Mouse (Mus musculus) layer of hippocampus, adult 9-10 months (tissue): ENCODE results near the gene Abhd11.
"Not testable (repeated sequence)": the region's sequence is repeated elsewhere in the genome, so short reads cannot be mapped to it uniquely, and the experiment has no call there.

ENCODE experiments used
- DNase-seq: peaks from one replicate; pipeline ENCODE4 v3.0.0; 2022; ENCODE audit warnings: low spot score

Gene Abhd11

DNA sequence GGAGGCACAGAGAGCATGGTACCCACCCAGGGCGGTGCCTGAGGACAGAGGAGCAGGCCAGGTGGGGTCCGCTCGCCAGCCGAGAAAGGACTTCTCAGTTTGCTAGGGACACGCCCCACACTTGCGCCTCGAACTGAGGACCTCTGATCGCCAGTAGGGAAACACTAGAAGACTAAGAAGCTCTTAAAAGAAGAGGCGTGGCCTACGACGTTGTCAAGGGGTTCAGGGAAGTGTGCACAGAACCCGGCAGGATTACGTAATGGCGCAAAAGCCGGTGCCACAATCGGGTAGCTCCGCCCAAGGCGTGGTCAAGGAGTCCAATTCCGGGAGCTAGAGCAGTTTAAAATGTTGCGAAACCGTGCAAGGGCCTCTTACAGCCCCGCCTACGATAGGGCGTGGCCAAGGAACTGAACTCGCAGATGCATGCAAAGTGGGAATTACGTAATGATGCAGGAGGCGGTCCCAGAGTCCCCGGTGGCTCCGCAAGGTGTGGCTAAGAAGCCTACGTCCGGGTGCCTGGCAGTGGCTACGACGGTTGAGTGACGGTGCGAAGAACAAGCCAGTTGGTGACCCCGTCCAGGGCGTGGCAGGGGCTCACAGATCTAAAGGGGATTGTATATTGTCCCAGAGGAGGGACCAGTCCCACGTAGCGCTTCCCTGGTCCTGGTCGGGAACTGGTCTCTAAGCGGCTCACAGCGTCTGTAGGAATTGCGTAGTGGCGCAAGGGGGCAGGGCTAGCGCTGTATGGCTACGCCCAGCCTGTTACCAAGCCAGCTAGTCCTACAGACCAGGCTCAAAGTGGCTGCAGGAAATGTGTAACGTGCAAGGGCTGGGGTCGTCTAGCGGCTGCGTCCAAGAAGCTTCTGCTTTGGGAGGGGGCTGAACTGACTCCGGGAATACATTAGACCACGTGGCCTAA lies at the start of gene Abhd11:
Abhd11 (plus strand) TSS at position 482 of the 919 bp plus-strand sequence.
- peak; percentile 96 for DNase-seq

DNA sequence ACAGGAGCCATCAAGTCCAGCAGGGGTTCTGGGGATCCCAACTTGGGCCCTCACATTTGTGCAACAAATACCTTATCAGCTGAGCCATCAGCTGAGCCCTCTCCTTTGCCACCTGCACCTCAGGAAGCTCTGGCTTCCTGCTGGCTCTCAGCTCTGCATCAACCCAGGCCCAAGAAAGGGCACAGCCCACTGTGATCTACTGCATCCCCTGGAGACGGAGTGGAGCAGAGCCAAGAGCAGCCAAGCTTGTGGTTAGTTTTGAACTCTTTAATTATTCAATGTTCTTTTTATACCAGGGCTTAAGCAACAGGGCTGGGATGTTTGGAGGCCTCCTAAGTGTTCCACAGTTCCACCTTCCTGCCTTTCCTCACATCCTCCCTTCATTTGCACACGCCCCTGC lies 48.5 kb upstream of the Abhd11 start:
- DNase-seq: no peak

DNA sequence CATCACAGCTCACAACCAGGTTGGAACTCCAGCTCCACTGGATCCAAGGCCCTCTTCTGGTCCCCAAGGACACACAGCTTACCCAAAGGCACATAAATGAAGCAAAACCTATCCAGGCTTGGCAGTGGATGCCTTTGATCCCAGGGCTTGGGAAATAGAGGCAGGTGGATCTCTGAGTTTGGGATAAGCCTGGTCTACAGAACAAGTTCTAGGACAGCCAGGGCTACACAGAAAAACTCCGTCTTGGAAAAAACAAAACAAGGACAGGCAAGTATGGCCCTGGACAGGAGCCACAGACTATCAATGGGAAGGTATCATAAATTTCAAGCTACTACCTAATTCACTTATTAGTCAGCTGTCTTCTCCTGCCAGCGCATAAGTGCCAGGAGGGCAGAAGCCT lies 47.4 kb upstream of the Abhd11 start:
- no peak for DNase-seq

DNA sequence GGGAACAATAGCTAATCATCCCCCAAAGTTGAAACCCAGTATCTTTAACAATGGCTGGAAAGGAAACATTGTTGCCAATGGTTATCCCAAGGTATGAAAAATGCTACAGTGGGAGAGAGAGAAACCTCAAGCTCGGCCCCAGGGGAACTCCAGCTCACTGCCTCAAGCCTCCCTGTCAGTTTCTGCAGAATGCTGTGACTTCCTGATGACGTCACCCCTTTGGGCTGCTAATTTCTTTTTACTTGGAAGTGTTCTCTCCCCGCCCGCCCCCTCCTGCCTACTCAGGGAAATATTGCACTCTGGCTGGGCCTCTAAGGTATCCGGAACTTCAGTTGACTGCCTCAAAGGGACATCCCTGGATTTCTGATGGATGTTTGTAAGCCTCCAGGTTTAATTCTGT lies 45.4 kb upstream of the Abhd11 start:
- DNase-seq: no peak

DNA sequence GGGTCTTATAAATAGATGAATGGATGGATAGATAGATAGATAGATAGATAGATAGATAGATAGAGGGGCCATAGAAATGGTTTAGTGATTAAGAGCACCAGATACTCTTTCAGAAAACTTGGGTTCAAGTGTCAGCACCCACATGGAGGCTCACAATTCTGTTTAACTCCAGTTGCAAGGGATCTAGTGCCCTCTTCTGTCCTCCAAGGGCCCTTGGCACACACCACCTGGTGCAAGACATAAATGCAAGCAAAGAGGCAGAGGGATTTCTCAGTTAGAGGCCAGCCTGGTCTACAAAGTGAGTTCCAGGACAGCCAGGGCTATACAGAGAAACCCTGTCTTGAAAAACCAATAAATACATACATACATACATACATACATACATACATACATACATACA lies 44.3 kb upstream of the Abhd11 start:
- DNase-seq: not testable (repeated sequence)

DNA sequence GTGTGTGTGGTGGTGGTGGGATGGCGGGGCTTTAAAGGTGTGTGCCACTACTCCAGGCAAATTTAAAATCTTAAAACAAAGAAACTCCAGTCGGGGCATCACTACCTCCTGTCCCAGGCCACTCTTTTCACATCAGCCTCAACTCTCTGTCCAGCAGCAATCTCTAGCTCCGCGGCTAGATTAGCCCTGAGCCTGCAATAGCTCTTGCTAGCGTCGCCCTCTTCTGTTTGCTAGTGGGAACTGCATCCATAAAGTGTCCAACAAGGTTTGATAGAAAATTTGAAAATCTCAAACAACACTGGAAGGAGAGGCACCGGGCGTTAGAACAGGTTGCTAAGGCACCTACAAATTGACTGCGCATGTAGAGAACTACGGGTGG lies 43.5 kb upstream of the Abhd11 start:
- DNase-seq: peak; percentile 53

DNA sequence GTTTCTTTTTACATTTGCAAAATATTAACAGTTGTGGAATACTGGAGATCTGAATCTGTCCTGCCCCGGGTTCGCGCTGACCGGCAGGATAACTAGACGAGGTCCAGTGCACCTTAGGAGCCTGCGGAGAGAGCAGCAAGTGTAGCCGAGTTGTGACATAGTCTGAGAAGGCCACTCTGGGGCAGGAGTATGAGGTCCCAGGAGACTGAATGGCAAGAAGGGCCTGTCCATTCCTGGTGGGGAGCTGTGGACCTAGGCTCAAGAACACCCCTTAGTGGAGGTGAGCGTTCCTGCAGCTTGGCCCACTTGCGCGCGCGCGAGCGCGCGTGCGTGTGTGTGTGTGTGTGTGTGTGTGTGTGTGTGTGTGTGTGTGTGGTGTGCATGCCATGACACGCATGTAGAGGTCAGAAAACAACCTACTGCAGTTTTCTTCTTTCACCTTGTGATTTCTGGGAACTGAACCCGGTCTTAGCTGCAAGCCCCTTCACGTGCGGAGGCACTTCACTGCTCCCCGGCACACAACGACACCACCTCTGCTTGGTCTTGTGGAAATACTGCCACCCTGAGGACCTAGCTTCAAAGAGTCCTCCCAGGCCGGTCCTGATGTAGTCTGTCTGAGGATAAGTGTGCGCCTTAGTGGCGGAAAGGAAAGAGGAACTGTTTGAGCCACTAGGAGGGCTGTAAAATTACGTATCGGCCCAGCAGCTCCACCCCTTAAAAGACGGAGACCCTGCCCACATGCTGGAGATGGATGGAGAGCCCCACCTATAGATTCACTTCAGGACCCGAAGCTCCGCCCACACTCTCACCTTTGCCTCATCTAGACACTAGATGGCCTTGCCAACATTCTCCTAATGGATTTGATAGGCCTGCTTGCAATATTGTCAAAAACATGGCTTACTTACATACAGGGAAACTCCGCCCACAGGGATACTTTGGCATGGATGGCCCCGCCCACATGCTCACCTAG lies 42.8 kb upstream of the Abhd11 start:
- DNase-seq: no peak

DNA sequence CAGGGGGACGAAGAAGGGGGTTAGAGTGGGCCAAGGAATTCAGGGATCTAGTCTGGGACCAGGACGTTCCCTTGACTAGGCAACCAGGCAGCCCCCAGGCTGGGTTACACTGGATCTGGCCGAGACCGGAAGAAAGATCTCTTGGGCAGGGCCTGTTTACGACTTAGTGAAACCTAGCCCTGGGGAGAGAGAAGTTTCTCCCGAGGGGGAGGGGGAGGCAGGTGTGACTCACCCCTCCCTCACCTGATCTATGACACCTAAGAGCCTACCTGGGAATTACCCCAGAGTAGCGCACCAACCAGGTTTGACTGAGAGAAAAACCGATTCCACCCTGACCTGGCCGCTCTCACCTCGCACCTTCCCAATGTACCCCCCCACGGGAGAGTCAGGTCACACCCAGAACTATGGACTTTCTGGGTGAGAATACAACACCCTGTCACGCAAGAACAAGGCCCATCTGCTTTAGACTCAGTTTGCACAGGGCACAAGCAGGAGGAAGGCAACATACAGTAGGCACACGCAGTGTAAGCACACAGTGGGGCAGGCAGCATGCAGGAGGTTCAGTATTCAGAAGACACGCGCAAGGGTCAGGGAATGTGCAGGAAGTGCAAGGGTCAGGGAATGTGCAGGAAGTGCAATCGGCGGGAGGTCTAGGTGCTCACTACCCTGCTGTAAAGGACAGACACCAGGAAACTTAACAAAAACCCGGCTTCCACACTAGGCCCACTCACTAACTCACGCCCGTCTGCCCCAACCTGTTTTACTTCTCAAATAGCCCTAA lies 41.6 kb upstream of the Abhd11 start:
- DNase-seq: no peak

DNA sequence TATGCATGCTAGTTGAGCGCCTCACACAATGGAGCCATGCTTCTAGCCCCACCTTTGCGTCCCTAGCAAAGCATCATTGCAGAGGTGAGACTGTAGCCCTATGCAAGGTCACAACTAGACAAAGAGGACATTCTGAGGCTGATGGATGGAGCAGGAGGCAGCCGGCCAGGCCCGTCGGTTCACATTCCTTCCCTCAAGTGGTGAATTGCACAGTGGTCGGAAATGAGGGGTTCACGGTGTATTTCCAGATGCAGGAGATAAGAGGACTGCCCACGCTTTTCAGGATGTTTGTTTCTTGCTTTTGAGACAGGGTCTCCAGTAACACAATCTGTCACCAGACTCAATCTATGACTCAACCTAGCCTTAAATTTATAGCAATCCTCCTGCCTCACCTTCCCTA lies 38.3 kb upstream of the Abhd11 start:
- DNase-seq: no peak

DNA sequence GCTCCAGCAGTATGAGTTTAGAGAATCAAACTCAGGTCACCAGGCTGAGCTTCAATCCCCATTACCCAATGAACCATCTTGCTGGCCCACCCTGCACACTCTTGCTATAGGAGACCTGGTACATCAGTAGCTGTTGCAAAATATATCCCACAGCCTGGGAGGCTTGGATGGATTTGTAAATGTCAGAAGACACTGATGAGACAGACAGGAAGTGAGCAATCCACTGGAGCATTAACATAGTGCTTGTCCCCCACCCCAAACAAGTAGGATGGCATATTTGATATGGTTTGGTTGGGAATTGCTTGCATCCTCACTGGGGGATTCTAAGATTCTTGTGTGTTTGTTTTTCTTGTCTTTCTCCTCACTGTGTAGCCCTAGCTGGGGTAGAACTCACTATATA lies 35.9 kb upstream of the Abhd11 start:
- no peak for DNase-seq

DNA sequence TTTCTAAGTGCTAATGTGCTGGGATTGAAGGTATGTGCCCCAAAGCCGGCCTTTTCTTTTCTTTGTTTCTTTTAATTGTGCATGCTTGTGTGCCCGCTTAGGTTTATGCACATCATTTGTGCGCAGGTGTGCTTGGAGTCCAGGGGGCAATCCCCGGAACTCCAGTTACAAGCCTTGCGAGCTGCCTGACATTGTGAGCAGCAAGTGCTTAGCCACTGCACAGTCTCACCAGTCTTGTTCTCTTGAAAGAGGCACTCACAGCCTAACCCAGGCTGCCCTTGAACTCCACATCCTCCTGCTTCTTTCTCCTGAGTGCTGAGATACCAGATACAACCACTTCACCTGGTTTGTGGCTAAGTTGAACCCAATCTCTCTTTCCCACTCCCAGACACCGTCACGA lies 35.4 kb upstream of the Abhd11 start:
- no peak for DNase-seq

DNA sequence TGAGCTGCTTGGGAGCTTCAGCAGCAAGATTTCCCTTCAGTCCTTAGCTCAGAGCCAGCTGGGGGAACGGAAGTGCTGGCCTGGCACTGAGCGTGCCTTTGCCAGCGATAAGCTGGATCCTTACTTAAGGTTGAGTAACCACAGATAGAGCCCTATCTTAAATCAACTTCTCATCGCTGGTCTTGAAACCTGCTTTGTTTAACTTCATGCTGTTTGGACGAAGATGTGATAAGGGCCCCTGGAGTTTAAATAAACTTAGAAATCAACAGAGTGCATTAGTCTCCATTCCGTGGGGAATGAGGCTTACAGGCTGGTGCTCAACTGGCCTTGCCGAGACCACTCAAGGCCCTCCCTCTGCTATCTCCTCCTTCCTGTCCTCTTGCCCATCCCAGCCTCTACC lies 34.7 kb upstream of the Abhd11 start:
- no peak for DNase-seq

DNA sequence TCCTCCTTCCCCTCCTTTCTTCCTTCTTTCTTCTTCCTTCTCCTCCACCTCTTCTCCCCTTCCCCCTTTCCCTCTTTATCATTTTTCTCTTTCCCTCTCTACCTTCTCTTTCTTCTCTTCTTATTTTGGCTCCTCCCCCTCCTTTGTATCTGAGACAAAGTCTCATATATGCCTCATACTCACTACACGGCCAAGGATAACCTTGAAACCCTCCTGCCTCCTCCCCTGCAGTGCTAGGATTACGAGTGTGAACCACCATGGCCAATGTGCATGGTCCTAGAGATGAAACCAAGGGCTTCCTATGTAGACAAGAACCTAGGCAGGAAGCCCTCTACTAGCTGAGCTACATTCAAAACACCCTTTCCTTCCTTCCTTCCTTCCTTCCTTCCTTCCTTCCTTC lies 34.0 kb upstream of the Abhd11 start:
- DNase-seq: no peak

DNA sequence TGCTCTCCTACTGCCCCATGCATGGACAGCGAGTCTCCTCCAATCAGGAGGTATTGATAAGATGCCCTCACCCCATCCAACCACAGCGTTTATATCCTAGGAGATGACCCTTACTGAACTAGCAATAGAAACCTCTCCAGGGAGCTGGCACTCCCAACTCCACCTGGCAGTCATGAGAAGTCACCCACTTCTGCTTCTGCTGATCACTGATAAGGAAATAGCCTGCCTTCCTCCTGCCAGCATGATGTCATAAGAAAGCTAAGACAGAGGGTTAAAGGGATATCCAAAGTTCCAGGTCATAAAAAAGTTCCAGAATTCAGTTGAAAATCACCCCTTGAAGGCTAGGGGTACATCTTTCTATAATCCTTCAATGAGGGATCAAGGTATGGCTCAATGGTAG lies 32.8 kb upstream of the Abhd11 start:
- no peak for DNase-seq

DNA sequence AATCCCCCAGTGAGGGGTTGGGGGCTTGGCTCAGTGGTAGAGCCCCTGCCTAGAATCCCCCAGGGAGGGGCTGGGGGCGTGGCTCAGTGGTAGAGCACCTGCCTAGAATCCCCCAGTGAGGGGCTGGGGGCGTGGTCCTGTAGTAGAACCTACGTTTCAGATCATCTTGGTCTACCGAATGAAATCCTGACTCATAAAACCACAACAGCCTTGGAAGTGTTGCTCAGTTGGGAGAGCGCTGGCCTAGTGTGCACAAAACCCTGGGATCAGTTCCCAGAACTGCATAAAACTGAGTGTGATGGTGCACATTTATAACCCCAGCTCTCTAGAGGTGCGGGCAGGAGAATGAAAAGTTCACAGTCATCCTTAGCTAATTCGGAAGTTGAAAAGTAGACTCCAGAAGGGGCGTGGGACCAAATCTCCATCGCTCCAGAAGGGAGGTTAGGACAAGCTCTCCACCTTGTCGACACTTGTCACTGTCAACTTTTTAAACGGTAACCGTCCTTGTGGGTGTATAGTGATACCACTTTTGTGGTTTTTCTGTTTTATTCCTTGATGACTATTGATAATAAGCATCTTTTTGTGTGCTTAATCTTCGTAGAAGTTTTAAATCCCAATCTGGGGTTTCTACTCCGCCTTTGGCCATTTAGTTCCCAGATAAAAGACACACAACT lies 32.2 kb upstream of the Abhd11 start:
- no peak for DNase-seq

DNA sequence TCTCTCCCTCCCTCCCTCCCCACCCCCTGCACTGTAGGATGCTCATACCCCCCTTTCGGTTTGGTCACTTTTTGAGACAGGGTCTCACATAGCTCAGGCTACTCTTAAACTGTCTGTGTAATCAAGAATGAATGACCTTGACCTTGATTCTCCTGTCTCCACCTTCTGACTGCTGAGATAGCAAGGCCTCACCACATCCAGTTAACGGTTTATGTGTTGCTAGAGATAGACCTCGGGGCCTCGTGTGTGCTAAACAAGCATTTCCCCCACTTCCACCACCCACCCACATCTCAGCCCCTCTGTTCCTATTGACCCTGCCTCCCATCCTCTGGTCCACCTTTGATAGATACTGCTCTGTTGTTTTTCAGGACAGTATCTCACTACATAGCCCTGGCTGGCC lies 31.1 kb upstream of the Abhd11 start:
- no peak for DNase-seq

DNA sequence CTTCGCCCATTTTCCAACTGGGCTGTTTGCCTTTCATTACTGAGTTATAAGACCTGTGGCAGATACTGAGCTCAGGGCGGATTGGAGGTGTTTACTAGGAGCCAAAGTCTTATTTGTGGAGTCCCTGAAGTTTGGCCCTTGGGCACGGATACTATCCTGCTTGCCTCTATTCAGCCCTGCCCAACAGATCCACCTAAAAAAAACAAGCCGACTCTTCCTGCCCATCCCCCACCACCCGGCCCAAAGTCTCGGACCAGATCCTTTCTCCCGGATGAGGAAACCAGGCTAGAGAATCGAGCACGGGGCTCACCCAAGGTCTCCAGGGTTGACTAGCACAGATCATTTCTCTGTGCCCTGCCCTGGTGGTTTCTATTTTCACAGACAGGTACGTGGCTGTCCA lies 27.8 kb upstream of the Abhd11 start:
- DNase-seq: no peak

DNA sequence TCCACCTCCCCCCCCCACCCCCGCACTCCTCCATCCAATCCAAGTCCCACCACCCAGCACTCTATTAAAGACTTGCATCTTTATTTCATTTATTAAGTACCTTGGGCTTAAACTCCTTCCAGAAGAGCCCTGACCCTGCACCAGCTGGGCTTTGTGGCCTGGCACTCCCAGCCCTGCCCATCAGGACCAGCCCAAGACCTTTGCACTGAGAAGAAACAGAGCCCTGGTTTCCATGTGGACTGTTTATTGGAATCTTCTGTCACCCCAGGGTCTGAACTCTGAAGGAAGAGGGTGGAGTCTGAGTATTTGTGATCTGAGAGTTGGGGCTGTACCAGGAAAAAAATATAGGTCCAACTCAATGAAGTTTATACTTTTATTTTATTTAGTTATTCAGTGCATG lies 25.8 kb upstream of the Abhd11 start:
- DNase-seq: no peak

DNA sequence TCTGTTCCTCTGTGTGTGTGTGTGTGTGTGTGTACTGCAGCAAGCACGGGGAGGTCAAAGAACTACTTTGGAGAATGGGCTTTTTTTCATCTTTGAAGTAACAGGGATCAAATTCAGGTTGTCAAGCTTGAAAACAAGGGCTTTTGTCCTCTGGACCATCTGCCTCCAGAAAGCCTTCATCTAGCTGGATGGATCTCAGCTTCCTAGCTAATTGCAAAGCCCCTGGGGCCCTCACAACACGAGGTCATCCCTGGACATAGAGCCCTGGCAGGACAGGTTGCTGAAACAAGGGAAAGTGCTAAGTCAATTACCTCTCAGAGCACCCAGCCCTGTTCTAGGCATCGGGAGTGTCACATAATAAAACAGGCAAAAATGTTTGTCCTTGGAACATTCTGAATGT lies 25.2 kb upstream of the Abhd11 start:
- DNase-seq: no peak

DNA sequence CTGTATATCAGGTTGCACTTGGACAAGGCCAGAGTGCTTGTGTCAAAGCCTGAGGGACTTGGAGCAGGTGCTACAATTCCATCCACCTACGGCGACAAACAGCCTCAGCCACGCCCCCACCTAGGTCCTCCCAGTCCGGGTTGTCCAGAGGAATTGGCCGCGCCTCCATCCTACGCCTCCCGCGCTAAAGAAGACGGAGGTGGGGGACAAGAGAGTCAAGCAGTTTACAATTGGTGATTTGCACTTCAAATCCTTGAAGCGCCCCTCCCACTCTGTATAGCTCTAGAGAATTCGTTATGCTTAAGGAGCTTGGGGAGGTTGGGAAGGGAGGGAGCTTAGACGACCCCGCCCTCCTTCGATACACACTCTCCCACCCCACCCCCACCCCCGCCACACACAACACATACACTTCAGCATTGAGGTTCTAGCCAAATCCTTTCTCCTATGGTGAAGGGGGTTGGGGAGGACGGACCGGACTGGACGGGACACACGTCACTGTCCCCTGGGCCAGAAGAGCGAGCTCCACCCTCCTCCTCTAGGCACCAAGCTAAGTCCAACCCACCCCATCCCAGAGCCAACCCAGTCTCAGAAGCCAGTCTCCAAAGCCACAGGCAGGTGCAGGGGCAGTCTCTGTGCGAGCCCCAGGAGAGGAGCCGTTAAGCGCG lies 23.2 kb upstream of the Abhd11 start, which contains the start of gene Cldn3:
Cldn3 (plus strand) TSS at position 582 of the 665 bp plus-strand sequence.
- DNase-seq: no peak
